Mouse (Mus musculus): ENCODE data around the gene Smarce1.

- TF ChIP-seq CTCF (conservative IDR thresholded peaks at IDR 0.05 in 1 of 2, IDR thresholded peaks at IDR 0.05 in 1 of 2; ENCODE audit: low read depth in 2 of 2, low read length in 2 of 2), result no peak
- TF ChIP-seq SMC3 (IDR thresholded peaks at IDR 0.05; ENCODE audit: low read depth, low read length), result no peak
- no peak for TF ChIP-seq POLR2A (IDR thresholded peaks at IDR 0.05; ENCODE audit: low read depth, low read length)
- TF ChIP-seq CHD2 (IDR thresholded peaks at IDR 0.05; ENCODE audit: low read length), result no peak
- no peak for TF ChIP-seq ETS1 (conservative IDR thresholded peaks at IDR 0.05; ENCODE audit: low read depth, low read length)
- TF ChIP-seq ZKSCAN1 (IDR thresholded peaks at IDR 0.05; ENCODE audit: borderline replicate concordance, low read depth, low read length), result no peak
- TF ChIP-seq HCFC1 (IDR thresholded peaks at IDR 0.05; ENCODE audit: low read depth, low read length), result no peak
- no peak for TF ChIP-seq NRF1 (IDR thresholded peaks at IDR 0.05; ENCODE audit: low read depth, low read length)
- TF ChIP-seq JUN (IDR thresholded peaks at IDR 0.05; ENCODE audit: insufficient read depth, low read depth, low read length), result no peak
- no peak for TF ChIP-seq ZMIZ1 (IDR thresholded peaks at IDR 0.05; ENCODE audit: low read depth, low read length)
- no peak for TF ChIP-seq CHD1 (IDR thresholded peaks at IDR 0.05; ENCODE audit: low read depth, low read length)
- no peak for TF ChIP-seq ELF1 (IDR thresholded peaks at IDR 0.05; ENCODE audit: low read depth, low read length)
Observed at GRCm38 (mm10) chr11:99223310-99223709, 7.5 kb downstream of the Smarce1 start.

Data from CH12.LX (cell line).